7 mouse cellular contexts compared by ENCODE assay signal in the genomic region with DNA sequence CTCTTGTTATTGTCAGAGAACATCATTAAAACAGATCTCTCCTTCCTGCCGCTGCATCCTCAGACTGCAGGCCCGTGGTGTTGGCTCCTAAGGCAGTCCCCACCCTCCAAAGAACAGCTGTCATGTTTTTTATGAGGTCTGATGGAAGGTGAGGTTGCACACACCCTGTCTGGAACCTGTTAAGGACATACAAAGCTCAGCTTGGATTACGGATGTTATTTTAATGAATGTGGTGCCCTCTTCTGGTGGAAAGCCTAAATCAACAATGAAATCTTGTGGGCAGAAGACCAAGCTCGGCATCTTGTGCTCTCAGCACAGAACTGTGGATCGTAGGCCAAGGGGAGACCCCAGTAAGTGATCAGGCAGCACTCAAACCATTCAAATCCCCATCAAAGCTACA.
A peak's percentile ranks its signal among the peaks of the same experiment; 100 is the strongest.
DNase-seq lines count a peak whose midpoint lies in the region; ATAC-seq and TF ChIP-seq lines count a peak whose summit lies in the region.

No protein-coding gene starts in this region.

- in situ Hi-C loops in Patski (cut with MboI; ENCODE audit: low pct_unique_long_range_greater_than_20kb): loop anchor here (10.0 to 25.0 kb wide), 3 partner anchors 506 to 827 kb away; no protein-coding TSS in a partner anchor

- no peaks in the 10 kb centered on the region for H3K4me1 ChIP-seq in E14TG2a.4 (replicated peaks; ENCODE audit: low read depth, low read length)

- peak; percentile 14 for TF ChIP-seq CTCF in E14TG2a.4 (conservative IDR thresholded peaks at IDR 0.05; ENCODE audit: low read length)
- TF ChIP-seq CTCF in Patski (IDR thresholded peaks at IDR 0.05): peak; percentile 65

- no peak for DNase-seq in Patski (ENCODE audit: low read depth, low spot score)
- peak; percentile 67 for DNase-seq in embryo, embryonic 11.5 days (ENCODE audit: low read depth, low spot score)
- DNase-seq in heart, postnatal 36 days: peak; percentile 35 to 55
- peak; percentile 85 for DNase-seq in layer of hippocampus, adult 11-12 months (ENCODE audit: low spot score)
- peak; percentile 78 for DNase-seq in lung, postnatal 10 days
- DNase-seq in right cerebral cortex, postnatal 36 days (ENCODE audit: low spot score in 2 of 2): peak; percentile 45 to 51

- intact Hi-C loops in heart, postnatal 36 days (cut with DNase I): loop anchor here (5.0 to 10.0 kb wide), 5 partner anchors 293 to 1057 kb away; no protein-coding TSS in a partner anchor

- ATAC-seq in Patski: peak; percentile 86

- H3K4me3 ChIP-seq in E14TG2a.4 (replicated peaks; ENCODE audit: low read length): no peak overlapping the region

- H3K27me3 ChIP-seq in E14TG2a.4 (ENCODE audit: insufficient read depth, low read length) (no peaks in the 10 kb centered on the region), Patski (no peaks in the 10 kb centered on the region)

- CTCF ChIA-PET in Patski (lab: Charles Lee): interaction anchor here (0.8 to 2.8 kb wide), 10 partner anchors 8 to 753 kb away, joined by 3 to 9 read pairs (median 4); no protein-coding TSS in a partner anchor

- H3K36me3 ChIP-seq in E14TG2a.4 (ENCODE audit: insufficient read depth, low read length): no peaks in the 10 kb centered on the region

- POLR2A ChIA-PET in Patski (lab: Charles Lee): no interaction called here

- no peaks in the 10 kb centered on the region for H3K9me3 ChIP-seq in E14TG2a.4 (ENCODE audit: low read length)
